In genomic region chr17:28207591-28208313, GRCm38 (mm10) we compare ENCODE assay signal across 8 mouse cellular contexts. TPM values are rescaled to one million over a fixed set of nuclear protein-coding genes. Genes with fewer than 3 reads are reported as not detected.
DNase-seq lines count a peak whose midpoint lies in the region; ATAC-seq and TF ChIP-seq lines count a peak whose summit lies in the region.

Def6 (plus strand) TSS chr17:28207778.

- TF ChIP-seq CTCF in E14TG2a.4 (conservative IDR thresholded peaks at IDR 0.05; ENCODE audit: low read length), result no peak

- no peaks in the 10 kb centered on the region for H3K9me3 ChIP-seq in E14TG2a.4 (ENCODE audit: low read length)
- no peaks in the 10 kb centered on the region for H3K9me3 ChIP-seq in forebrain, embryonic 14.5 days (replicated peaks; ENCODE audit: control insufficient read depth, low read length)
- no peaks in the 10 kb centered on the region for H3K9me3 ChIP-seq in megakaryocyte, embryonic 14.5 days

- H3K9ac ChIP-seq in forebrain, embryonic 14.5 days (ENCODE audit: low read length), result 0 out of 2 replicates have a peak within 1 kb of the TSS, but pooled peaks have one; percentile 21

- H3K4me1 ChIP-seq in E14TG2a.4 (replicated peaks; ENCODE audit: low read depth, low read length), result peaks cover 74% of the 10 kb centered on the region
- H3K4me1 ChIP-seq in forebrain, embryonic 14.5 days (ENCODE audit: control insufficient read depth, insufficient read depth, low read length), result no peaks in the 10 kb centered on the region
- peaks cover 87% of the 10 kb centered on the region for H3K4me1 ChIP-seq in megakaryocyte, embryonic 14.5 days

- H3K4me2 ChIP-seq in forebrain, embryonic 14.5 days (ENCODE audit: low read length), result peak within 1 kb of the TSS; percentile 12; the same call in 1 of the 2 replicates

- ATAC-seq in forebrain, embryonic 14.5 days, result no peak; the same call in 1 of the 2 replicates

- H3K27me3 ChIP-seq in E14TG2a.4 (ENCODE audit: insufficient read depth, low read length), result 0 out of 2 replicates have a peak, but pooled peaks cover 7% of the 10 kb centered on the region
- H3K27me3 ChIP-seq in forebrain, embryonic 14.5 days (replicated peaks; ENCODE audit: control insufficient read depth, insufficient read depth, low read length), result no peaks in the 10 kb centered on the region
- H3K27me3 ChIP-seq in megakaryocyte, embryonic 14.5 days (replicated peaks), result peaks cover 2% of the 10 kb centered on the region

- 26% methylated on average over 26 of the region's 26 CpGs for WGBS in forebrain, embryonic 14.5 days

- no peak within 1 kb of the TSS for H3K27ac ChIP-seq in forebrain, embryonic 14.5 days (ENCODE audit: low read depth, low read length)

- peak; percentile 67 for DNase-seq in adrenal gland, postnatal 25 days
- peak; percentile 39 for DNase-seq in forebrain, embryonic 14.5 days (ENCODE audit: low spot score)
- peak; percentile 83 for DNase-seq in heart, postnatal 4 days
- peak; percentile 27 to 52 for DNase-seq in layer of hippocampus, postnatal 10 days (ENCODE audit: low spot score in 2 of 2)
- DNase-seq in right cerebral cortex, postnatal 14 days, result peak; percentile 37
- DNase-seq in urinary bladder, postnatal 25 days (ENCODE audit: low spot score), result peak; percentile 57

- peaks cover 5% of the 10 kb centered on the region; the same call in 1 of the 2 replicates for H3K36me3 ChIP-seq in E14TG2a.4 (ENCODE audit: insufficient read depth, low read length)
- H3K36me3 ChIP-seq in forebrain, embryonic 14.5 days (ENCODE audit: control insufficient read depth, insufficient read depth, low read length), result peaks cover 12% of the 10 kb centered on the region
- H3K36me3 ChIP-seq in megakaryocyte, embryonic 14.5 days (replicated peaks; ENCODE audit: low read length), result peaks cover 43% of the 10 kb centered on the region

- H3K4me3 ChIP-seq in E14TG2a.4 (replicated peaks; ENCODE audit: low read length), result peak within 1 kb of the TSS; percentile 87
- no peak within 1 kb of the TSS for H3K4me3 ChIP-seq in forebrain, embryonic 14.5 days (ENCODE audit: low read depth, low read length)
- H3K4me3 ChIP-seq in megakaryocyte, embryonic 14.5 days (replicated peaks), result peak within 1 kb of the TSS; percentile 95

RNA-seq across cellular contexts. Expression of gene Def6, which starts in this region (rescaled TPM):
- total RNA-seq in adrenal gland, postnatal 25 days (2021), result 1.8 and 3.1 TPM in 2 replicates
- 2.4 and 3.2 TPM in 2 replicates for polyA plus RNA-seq in forebrain, embryonic 14.5 days (2014; fragmentation: Nextera tagmentation; extraction: Ambion mirVana)
- total RNA-seq in heart, postnatal 4 days (2021), result 1 to 10 TPM; 2.8 to 3.3 TPM
- total RNA-seq in layer of hippocampus, postnatal 10 days (2021), result 1 to 10 TPM; 6.4 to 7.1 TPM
- polyA plus RNA-seq in megakaryocyte, embryonic 14.5 days (2012; ENCODE audit: insufficient read depth, low replicate concordance), result 90.3 and 202 TPM in 2 replicates

Comparison
In these comparisons a context has a peak if more than half of its experiments do, and no peak if none do; other contexts are left out.
1. RNA of gene Def6 (polyA plus RNA-seq): 90.3 to 202 TPM in megakaryocyte, embryonic 14.5 days; 2.4 to 3.2 TPM in forebrain, embryonic 14.5 days; every median in the first group is over 10 times any median in the second.
2. Peak in every context shown above with its lines, with median percentiles within 50 percentile points of each other: DNase-seq.